Mouse (Mus musculus): Measurements from ENCODE around the gene Gkn3.

Gkn3 gene

DNA sequence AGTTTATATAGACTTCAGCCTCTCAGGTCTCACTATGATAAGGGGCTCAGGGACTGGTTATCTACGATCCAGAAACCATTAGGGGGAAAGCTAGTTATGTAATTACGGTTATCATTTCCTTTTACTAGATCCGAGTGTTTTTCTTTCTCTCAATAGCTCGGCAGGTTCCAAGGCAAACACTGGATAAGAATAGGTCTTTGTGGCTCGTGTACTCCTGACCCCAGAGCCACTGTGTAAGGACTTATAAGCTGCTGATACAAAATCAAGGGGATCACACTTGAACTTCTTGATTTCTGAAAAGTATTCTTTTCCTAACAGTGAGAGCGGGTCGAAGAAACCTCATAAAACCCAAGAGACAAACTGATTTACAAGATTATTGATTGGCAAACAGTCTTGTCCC lies at the start of gene Gkn3:
TSS of gene Gkn3 (minus strand) at position 59 of the 400 bp plus-strand sequence.
- no peak for DNase-seq

DNA sequence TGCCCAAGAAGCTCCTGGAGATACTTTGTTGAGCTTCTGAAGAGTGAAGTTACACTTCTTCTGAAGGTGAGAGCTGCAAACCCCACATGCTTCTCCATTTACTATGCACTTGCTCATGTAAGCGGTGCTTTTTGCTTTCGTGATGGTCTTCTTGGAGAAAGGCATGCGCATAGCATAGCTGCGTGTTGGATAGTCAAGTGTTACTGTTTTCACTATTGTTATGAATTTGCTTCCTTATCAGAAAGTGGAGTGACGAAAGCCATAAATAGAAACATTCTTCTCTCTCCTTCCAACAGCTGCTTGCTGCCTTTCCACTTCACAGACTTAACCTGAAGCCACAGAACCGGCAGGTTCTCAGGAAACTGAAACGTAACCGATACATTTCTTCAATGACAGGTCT lies 48.0 kb upstream of the Gkn3 start:
- DNase-seq: no peak

DNA sequence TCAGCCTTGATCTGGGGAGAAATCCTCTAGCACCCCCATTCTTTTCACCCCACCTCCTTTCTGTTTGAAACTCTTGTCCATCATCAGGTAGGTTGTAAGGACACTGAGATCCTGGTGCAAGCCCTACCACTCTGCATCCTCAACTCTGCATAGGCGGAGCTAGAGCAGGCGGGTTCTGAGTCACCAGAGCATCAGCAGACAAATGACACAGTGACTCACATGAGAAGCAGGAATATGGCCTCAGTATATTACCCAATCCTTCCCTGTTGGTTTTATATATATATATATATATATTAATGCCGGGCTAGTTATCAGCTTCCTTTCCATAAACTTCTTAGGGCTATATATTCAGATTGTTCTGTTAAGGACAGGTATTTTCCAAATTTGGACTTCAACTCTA lies 47.1 kb upstream of the Gkn3 start:
- DNase-seq: no peak

DNA sequence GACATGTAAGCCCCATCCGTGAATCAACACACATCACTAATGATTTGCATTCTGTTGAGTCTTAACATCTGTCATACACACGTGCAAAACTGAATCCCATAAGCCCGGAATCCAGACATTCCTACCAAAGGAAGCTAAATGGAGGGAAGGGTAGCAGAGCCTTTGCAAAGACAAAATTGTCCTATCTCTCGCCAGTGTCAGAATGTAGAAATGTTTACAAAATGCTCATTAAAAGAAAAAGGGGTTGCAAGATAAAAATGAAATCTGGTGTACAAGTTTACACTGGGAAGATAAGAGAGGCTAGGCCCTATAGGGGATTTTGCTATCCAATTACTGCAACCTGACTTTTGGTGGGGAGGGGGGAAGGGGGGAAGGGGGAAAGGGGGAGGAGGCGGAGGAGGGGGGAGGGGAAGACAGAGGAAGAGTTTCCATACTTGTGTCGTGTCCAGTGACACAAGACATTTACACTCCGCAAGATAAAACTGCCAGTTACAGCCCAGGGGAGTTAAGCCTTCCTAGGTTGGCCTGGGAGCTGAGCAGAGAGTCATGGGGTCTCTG lies 39.8 kb upstream of the Gkn3 start, which contains the start of gene Bmp10:
TSS of gene Bmp10 (plus strand) at position 508 of the 558 bp plus-strand sequence.
- no peak for DNase-seq

DNA sequence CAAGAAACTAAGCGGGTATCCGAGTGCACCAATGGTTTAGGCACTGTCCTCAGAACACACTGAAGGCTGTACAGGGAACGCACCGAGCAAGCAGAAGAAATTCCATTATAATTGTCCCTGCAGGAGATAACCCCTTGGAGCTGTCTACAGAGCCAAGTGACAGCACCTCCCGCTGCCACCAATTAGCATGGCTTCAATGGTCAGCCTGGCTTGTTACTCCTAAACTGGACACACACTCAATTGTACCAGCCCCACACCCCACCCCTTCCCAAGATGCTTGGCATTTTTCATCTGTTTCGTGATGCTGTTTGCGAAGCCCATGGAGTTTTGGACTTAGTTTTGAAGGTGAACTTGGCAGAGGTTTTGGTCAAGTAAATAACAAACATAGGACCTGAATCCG lies 38.9 kb upstream of the Gkn3 start:
- no peak for DNase-seq

DNA sequence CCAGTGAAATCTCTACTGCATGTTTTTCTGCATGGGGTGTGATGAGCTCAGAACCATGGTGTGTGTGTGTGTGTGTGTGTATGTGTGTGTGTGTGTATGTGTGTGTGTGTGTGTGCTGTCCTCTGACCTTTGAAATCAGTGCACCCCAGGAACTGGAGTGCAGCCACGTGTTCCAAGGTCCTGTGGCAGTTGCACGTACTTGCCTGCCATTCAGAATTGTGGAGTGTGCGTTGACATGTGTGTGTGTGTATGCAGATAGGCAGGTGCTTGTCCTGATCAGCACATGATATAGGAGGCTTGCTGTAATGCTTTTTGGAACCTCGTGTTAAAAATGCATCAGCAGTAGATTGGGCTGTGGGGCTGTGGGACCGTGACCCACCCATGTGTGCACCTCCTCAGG lies 38.2 kb upstream of the Gkn3 start:
- DNase-seq: no peak

DNA sequence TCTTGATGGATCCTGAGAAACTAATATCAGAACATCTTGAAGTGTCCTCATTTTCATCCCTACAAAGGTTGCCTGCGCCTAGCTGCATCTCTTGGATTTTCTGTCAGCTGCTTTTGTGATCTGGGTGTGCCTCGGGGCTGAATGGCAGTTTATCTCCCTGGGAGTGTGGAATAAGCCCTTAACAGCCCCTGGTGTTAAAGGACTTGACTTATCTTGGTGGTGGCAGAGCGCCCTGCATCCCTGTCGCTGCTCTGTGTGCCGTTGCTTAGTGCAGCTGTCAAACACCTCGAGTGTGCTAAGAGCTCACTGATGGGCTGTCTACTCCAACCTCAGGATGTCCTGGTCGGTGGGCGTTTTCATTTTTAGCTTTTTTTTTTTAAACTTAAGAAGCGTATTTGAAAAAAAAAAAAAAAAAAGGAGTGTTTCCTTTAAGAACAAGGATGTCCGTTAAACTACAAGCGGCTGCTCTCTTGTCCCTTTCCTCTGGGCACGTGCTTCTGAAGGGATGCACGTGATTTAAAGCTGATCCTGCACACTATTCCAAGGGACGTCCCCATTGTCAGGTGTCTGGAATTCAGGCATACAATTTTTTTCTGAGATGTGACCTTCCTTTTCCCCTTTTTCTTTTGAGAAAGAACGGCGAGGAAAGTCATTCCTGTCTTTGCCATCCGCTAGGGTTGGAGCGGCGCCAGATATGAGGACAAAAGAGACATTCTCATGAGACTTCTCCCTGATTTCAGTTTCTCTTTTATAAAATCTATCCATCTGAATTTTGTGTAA lies 35.5 kb upstream of the Gkn3 start:
- no peak for DNase-seq

DNA sequence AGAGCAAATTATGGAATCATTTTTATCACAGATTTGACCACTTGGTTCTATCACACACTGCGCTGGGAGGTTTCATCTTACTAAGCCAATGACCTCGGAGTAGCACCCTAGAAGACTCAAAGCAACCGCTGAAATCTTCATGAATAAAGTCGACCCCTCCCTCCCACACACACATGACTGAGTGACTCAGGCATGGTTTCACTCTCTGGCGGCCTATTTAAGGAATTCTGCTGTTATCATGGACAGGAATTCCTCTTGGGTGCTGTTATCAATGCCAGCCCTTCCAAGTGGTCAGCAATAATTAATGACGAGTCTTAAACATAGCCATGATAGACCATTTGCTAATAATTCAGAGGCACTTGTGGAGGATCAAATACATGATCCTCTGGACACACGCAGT lies 33.6 kb upstream of the Gkn3 start:
- no peak for DNase-seq

DNA sequence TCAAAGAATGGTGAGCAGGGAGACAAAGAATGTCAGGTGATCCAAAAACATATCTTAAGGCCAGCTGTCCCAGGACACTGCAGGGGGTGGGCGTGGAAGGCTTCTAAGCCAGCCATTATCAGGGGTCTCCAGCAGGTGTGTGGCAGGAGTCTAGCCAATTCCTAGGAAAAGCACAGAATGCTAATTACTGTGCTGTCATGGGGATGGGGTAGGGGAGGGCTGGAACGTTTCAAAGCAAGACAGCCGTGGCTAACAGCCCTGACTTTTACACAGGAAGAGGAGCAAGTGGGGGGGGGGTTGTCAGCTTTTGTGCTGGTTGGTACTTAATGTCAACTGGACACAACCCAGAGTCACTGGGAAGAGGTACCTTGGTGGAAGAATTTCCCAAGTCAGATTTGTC lies 23.3 kb upstream of the Gkn3 start:
- no peak for DNase-seq

DNA sequence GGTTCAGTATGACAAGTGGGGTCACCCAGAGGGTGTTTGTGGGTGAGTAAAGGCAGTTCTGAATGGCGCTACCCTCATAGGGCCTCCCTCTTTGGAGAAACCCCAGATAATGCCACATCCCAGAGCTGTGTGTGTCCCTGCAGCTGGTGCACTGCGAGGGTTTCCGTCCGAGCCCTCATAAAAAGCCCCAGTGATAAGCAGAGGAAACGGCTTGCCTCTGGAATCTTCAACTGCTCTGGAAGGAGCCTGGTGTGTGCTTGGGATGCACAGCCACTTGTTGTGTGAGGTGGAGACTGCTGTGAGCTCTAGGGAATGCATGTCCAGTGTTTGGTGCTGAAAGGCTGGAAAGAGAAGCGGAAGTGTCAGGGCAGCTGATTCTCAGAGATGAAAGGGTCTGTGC lies 12.7 kb upstream of the Gkn3 start:
- DNase-seq: no peak

DNA sequence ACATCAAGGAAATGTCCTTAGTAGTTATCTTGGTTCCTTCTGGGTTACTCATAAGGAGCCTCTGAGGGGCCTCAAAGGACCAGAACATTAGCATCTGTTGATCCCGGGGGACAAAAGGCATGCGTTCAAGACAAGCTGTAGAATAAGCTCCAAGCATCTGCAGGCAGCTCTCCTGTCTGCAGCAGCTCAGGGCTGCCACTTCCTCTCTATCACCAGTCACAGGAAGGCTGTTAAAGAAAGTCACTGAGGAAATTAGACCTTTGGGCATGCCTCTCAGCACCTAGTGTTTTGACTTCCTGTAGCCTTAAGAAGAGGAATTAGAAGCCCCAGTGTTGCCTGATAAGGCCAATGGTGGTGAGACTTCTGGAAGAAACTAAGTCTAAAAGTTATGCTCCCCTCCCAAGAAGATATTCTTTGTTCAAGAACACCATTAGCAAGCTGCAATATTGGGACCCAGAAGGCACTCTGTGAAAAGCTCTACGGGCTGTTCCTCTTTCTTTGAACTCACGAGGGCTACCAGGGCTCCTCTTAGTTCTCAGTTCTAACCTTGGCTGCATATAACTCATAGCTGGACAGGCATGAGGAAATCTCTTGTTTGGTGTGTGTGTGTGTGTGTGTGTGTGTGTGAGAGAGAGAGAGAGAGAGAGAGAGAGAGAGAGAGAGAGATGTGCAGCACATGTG lies 11.3 kb upstream of the Gkn3 start:
- peak; percentile 61 for DNase-seq

DNA sequence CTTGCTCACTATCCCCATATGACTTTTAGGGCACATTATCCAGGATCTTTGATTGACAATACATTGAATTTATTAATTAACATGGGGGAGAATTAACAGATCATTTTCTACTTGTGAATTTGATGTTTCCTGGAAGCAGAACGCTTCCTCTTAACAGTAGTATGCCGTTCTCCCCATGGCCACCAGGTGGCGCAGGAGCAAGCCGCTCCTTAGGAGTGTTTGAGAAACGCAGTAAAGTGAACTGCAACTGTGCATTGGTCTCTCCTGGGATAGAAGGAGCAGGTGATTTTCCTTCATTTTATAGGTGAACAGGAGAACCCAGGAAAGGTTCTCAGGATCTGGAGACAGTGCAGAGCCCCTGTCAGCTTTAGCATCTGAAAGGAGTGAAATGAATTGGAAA lies 10.4 kb upstream of the Gkn3 start:
- peak; percentile 92 for DNase-seq

DNA sequence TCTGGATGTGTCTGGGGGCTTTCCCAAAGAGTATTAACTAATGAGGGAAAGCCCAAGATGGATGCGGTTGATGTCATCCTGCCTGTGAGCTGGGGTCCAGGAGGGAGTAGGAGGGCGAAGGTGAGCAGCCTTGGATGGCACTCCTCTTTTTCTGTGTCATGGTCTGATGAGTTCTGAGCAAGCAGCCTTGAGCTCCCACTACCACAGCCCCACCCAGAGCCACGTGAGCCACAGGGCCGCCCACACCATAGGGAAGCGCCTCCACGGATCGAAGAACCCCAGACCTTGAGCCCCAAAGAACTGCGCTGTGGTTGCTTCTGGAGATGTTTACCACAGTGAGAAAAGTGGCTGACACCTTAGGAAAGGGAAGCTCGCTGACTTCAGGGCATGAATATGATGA lies 6.0 kb upstream of the Gkn3 start:
- peak; percentile 30 for DNase-seq

DNA sequence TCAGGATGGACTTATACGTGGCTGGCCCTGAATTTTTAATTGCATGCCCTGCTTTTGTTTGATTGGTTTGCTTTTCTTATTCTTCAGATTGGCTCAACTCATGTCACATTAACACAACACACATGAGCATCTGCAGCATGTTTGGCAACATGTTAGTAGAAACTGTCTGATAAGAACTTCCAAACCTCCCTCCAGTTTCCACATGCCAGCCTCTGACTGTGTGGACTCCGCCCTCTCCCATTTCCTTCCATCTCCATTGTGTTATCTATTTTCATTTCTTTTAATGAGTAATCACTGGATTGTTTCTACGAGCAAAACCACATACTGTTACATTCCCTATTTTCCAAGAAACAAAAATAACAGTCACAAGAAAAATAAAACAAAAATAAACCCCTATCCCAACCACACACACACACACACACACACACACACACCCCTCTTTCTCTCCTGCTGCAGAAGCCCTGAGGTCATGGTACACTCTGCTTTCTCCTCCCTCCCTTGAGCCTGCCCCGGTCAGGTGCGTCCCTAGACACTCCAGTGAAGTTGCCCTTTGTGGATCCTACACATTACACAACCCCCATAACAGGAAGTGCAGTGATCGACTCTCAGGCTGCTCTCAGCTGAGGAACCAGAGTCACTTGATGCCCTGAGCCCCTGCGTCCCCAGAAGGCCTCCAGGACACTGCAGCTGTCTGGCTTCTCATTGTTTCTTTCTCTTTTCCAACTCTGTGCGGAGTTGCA lies 4.9 kb upstream of the Gkn3 start:
- DNase-seq: no peak

DNA sequence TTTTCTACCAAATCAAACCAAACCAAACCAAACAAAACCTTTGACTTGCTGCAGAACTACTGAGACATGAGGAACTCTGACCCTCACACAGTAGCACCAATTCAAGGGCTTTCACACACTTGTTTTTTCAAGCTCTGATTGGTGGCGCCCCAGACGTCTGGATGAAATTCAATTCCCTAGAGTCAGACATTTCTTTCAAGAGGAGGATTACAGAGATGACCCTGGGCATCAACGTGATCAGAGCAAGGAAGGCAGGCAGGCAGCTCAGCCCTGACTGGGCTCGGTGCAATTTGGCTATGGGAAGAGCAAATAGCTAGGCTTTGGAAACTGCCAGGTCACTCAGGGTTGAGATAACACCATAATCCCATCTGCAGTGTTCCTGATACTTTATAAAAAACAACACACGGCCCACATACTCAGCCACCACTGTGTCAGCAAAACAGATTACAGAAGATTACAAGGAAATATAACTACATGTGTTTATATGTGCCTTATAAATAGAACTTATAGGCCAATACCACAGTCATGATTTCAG lies 787 bp upstream of the Gkn3 start:
- no peak for DNase-seq

DNA sequence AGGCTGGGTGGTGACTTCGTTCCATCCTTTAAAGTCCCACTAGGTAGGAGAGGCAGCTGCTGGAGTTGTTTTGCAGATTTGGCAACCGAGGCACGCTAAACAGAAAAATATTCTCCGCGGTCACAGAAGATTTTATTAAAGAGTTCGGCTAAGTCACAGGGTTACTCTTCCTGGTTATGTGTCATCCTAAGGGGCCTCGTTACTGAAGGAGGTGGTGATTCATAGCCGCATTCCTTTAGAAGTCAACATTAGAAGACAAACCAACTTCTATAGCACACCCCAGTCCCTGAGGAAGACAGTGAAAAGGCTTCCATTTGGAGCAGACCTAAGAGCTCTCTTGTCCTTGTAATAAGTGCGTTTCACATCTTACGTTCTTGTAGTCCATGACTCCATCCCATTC lies 2.1 kb downstream of the Gkn3 start:
- no peak for DNase-seq

DNA sequence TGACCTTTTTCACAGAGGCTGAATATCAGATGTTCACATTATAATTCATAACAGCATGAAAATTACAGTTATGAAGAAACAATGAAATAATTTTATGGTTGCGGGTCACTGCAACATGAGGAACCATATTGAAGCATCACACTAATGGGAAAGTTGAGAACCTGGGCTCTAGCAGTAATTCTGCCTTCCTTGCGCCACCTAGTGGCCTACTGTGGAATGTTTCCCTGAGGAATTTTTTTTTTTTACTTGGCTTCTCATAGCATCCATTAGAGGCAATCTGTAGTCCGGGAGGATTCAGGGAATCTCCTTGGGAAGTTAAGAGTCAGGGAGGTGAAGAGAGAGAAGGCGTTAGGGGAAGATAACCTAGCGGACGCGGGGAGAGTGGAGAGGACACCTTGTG lies 2.5 kb downstream of the Gkn3 start:
- peak; percentile 68 for DNase-seq

DNA sequence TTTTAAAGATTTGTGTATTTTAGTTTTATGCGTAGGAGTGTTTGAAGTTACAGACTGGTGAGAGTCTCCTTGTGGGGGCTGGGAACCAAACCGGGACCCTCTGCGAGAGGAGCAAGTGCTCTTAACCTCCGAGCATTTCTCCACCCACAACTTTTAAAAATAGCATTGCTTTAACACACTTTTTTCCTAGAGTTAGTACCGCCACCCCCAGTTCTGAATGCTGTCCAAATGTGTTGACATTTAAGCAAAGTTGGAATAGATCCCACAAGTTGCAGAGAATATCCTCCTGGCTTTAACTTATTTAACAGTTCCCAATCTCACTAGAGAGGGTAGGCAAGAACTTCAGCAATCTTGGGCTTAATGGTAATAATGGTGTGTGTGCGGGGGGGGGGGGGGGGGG lies 4.0 kb downstream of the Gkn3 start:
- DNase-seq: no peak

DNA sequence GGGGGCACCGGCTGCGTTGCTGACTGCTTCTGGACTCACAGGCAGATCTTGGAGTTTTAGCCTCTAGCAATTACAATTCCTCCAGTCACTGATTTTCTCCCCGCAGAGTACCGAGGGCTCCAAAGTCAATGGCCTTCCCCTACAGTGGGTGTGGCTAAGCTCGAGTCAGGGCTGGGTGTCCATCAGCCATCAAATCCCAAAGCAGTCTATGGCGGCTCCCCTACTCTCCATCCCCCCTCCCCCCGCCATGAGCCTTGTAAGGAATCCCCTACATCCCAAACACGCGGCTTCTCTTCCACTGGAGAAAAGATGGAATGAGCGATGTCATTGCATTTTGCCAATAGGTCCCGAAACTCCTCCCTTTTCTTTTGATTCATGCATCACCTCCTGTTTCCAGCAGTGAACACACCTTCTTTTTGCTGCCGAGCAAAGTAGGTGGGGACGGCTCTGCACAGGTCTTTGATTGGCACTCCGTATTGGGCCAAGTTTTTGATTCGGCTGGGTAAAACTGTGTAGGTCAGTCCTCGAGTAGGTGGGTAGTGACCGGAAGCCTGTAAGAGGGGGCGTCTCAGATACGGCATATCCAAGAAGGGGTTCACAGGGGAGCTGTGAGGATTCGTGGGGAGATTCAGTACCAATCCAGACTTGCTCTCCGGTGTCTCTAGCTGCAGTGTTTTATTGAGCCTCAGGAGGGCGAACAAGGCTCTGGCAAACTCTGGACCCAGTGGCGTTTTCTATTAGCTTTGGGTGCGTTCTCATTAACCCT lies 4.6 kb downstream of the Gkn3 start:
- peak; percentile 19 for DNase-seq

DNA sequence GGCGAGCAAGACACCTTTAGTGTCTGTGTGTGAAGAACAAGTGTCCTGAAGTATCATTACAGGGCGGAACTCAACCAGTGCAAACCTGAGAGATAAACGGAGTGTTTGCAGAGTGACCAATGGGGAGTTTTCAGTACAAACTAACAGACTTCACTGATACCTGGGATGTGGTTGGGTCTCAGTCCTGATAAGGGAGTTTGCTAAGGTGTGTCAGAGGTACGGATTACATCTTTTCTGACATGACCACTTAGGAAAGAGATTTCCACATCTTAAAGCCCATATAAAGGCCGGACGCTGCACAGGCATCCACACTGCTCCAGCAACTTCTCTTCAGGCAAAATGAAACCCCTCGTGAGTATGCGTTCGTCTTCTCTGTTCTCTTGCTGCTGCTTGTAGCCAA lies 15.7 kb downstream of the Gkn3 start, which contains the start of gene Gkn2:
TSS of gene Gkn2 (plus strand) at position 301 of the 400 bp plus-strand sequence.
- DNase-seq: no peak

DNA sequence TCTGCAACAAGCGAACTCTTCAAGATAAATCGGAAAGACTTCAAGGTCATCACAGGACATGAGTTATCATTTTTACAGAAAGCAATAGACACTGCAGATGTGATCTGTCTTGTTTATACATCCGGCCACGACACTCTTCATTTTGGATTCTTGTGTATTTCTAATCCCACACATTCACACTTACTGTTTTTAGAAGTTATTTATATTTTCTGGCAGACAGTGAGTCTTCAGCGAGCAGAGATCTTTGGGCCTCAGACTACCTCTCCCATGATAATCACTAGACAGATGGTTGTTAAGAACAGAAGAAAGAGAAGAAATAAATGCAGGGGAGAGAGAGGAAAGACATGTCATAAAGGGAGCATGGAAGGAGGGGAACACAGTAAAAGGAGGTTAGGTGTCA lies 19.5 kb downstream of the Gkn3 start:
- DNase-seq: no peak

DNA sequence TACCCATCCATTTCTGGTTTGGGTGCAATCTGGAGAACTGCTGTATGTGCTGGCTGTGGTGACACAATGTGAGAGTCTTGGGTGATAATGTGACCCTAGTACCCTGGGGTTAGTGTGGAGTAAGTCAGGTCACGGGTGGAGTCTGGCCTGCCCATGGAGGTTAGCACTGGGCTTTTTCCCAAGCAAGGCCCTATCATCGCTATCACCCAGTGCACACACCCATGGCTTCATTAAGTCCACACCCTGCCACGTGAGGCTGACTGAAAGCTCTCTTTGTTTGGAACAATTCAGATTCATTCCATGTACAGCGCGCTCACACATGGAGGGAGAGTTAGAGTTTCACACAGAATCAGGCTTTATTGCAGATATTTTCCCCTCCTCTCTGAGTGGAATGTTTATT lies 34.3 kb downstream of the Gkn3 start:
- no peak for DNase-seq
